ENCODE assay signal across 13 mouse cellular contexts in genomic region chr9:111963405-111964037, GRCm38 (mm10).
A peak's percentile ranks its signal among the peaks of the same experiment; 100 is the strongest.
DNase-seq lines count a peak whose midpoint lies in the region; ATAC-seq lines count a peak whose summit lies in the region.
"Had no signal": no experiment of that assay in that cellular context is flagged by ENCODE, and none has a peak within 500 bp of the region (broad histone marks: within the 10 kb centered on the region; RNA-seq: fewer than 3 reads in every experiment).

No protein-coding gene starts in this region.

- no peaks in the 10 kb centered on the region for H3K27me3 ChIP-seq in forebrain, embryonic 15.5 days

- no peak overlapping the region for H3K4me2 ChIP-seq in forebrain, embryonic 15.5 days (replicated peaks)

- 65% methylated on average over 5 of the region's 5 CpGs for WGBS in forebrain, embryonic 15.5 days

- H3K36me3 ChIP-seq in forebrain, embryonic 15.5 days: no peaks in the 10 kb centered on the region
- H3K36me3 ChIP-seq: embryonic facial prominence, embryonic 10.5 days had no signal

- no peaks in the 10 kb centered on the region for H3K4me1 ChIP-seq in forebrain, embryonic 15.5 days
- H3K4me1 ChIP-seq: embryonic facial prominence, embryonic 10.5 days had no signal

- H3K4me3 ChIP-seq in forebrain, embryonic 15.5 days: no peak overlapping the region
- H3K4me3 ChIP-seq: embryonic facial prominence, embryonic 10.5 days; gastrocnemius, adult 2 months had no signal

- H3K9ac ChIP-seq in forebrain, embryonic 15.5 days (replicated peaks): no peak overlapping the region
- H3K9ac ChIP-seq: liver, postnatal 0 days had no signal

- H3K27ac ChIP-seq in forebrain, embryonic 15.5 days (replicated peaks): no peak overlapping the region
- H3K27ac ChIP-seq: embryonic facial prominence, embryonic 10.5 days; gastrocnemius, adult 2 months had no signal

- peak; percentile 3 for DNase-seq in adrenal gland, adult 2 months
- DNase-seq in adrenal gland, adult 8-10 months: no peak
- peak; percentile 5 for DNase-seq in layer of hippocampus, adult 9-11 months
- no peak for DNase-seq in layer of hippocampus, adult 8-10 months (ENCODE audit: low spot score in 2 of 2)
- DNase-seq in cerebellum, adult 18-20 months: peak; percentile 54 to 67
- peak; percentile 31 for DNase-seq in embryo, embryonic 11.5 days (ENCODE audit: low read depth, low spot score)
- no peak for DNase-seq in gastrocnemius, postnatal 4 days (ENCODE audit: low spot score in 2 of 2)
- DNase-seq: gastrocnemius, adult 2 months; heart, postnatal 14 days; kidney, postnatal 4 days; liver, postnatal 0 days had no signal

- H3K9me3 ChIP-seq in forebrain, embryonic 15.5 days: no peaks in the 10 kb centered on the region
- H3K9me3 ChIP-seq: embryonic facial prominence, embryonic 10.5 days had no signal

- ATAC-seq in forebrain, embryonic 15.5 days (replicated peaks): no peak
- ATAC-seq: liver, postnatal 0 days had no signal

Comparison
In these comparisons a context has a peak if more than half of its experiments do, and no peak if none do; other contexts are left out.
1. DNase-seq: peak in adrenal gland, adult 2 months (single experiment), layer of hippocampus, adult 9-11 months (single experiment), cerebellum, adult 18-20 months (2 of 2) and embryo, embryonic 11.5 days (single experiment); none in adrenal gland, adult 8-10 months (single experiment), layer of hippocampus, adult 8-10 months (0 of 2) and gastrocnemius, postnatal 4 days (0 of 2).